8 mouse cellular contexts compared by ENCODE assay signal in the genomic region with DNA sequence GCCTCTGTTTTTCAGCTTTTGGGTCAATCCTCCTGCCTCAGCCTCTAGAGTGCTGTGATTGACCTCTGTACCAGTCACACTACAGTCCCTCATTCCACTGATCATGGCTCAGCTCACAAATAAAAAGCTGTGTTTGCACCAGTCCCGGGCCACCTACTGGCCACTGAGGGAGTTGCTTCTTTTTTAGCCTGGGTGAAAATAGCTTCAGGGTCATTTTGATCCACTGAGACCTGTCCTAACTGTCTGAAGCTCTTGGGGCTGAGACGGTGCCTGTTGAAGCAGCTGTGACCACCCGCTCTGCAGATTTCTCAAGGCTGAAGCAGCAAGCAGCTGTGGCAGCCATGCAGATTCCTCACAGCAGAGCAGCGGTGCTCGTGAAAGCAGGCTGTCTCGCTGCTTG. TPM values are rescaled to one million over a fixed set of nuclear protein-coding genes. Genes with fewer than 3 reads are reported as not detected.
DNase-seq lines count a peak whose midpoint lies in the region; ATAC-seq and TF ChIP-seq lines count a peak whose summit lies in the region.
"Had no signal": no experiment of that assay in that cellular context is flagged by ENCODE, and none has a peak within 500 bp of the region (broad histone marks: within the 10 kb centered on the region; RNA-seq: fewer than 3 reads in every experiment).

No protein-coding gene starts in this region.

- peak; percentile 21 for DNase-seq in right cerebral cortex, postnatal 14 days
- DNase-seq in right cerebral cortex, postnatal 10 days (ENCODE audit: low spot score in 2 of 2): no peak
- peak; percentile 70 for DNase-seq in adrenal gland, postnatal 14 days
- peak; percentile 76 for DNase-seq in embryo, embryonic 10.5 days (ENCODE audit: low spot score)
- peak; percentile 34 to 64 for DNase-seq in heart, postnatal 14 days
- peak; percentile 45 for DNase-seq in liver, adult 2 months (ENCODE audit: extremely low read depth, low read depth, low spot score)

- TF ChIP-seq POLR2A in liver, adult 2 months (IDR thresholded peaks at IDR 0.05; ENCODE audit: extremely low read depth, insufficient read depth, low read length): no peak

- peak; percentile 64; the same call in 1 of the 2 replicates for ATAC-seq in stomach, embryonic 16.5 days (ENCODE audit: insufficient read depth, low FRiP score)

- no peaks in the 10 kb centered on the region for H3K4me1 ChIP-seq in liver, adult 2 months (ENCODE audit: control insufficient read depth, insufficient read depth, low read length)
- peaks cover 3% of the 10 kb centered on the region; the same call in 1 of the 2 replicates for H3K4me1 ChIP-seq in stomach, embryonic 16.5 days (ENCODE audit: control insufficient read depth, insufficient read depth, low read length)

- H3K9me3 ChIP-seq in stomach, embryonic 16.5 days (replicated peaks; ENCODE audit: control insufficient read depth, low read length): no peaks in the 10 kb centered on the region

- intact Hi-C loops in heart, postnatal 14 days (cut with DNase I): no loop called here

- WGBS in liver, adult 2 months: 73% methylated on average over 6 of the region's 6 CpGs
- WGBS in stomach, embryonic 16.5 days: 62% methylated on average over 6 of the region's 6 CpGs

- H3K36me3 ChIP-seq in liver, adult 2 months (ENCODE audit: control insufficient read depth, insufficient read depth, low read length): no peaks in the 10 kb centered on the region
- H3K36me3 ChIP-seq in stomach, embryonic 16.5 days (ENCODE audit: control insufficient read depth, insufficient read depth, low read length): no peaks in the 10 kb centered on the region

- H3K4me2 ChIP-seq in stomach, embryonic 16.5 days (ENCODE audit: low read depth, low read length): no peak overlapping the region

- H3K4me3 ChIP-seq in liver, adult 2 months (ENCODE audit: insufficient read depth, low read depth, low read length): no peak overlapping the region
- H3K4me3 ChIP-seq in stomach, embryonic 16.5 days (replicated peaks; ENCODE audit: low read length): no peak overlapping the region

- H3K79me2 ChIP-seq in liver, adult 2 months (ENCODE audit: control insufficient read depth, insufficient read depth, low read length): peaks cover 12% of the 10 kb centered on the region; the same call in 1 of the 2 replicates

- no peak overlapping the region for H3K27ac ChIP-seq in liver, adult 2 months (replicated peaks; ENCODE audit: insufficient read depth, low read depth, low read length)
- no peak overlapping the region for H3K27ac ChIP-seq in stomach, embryonic 16.5 days (ENCODE audit: low read length)

- H3K9ac ChIP-seq in liver, adult 2 months (ENCODE audit: low read depth, low read length): no peak overlapping the region
- no peak overlapping the region for H3K9ac ChIP-seq in stomach, embryonic 16.5 days (ENCODE audit: low read length)

- TF ChIP-seq CTCF in liver, adult 2 months (IDR thresholded peaks at IDR 0.05; ENCODE audit: low read depth, low read length): peak; percentile 63

- no peaks in the 10 kb centered on the region for H3K27me3 ChIP-seq in liver, adult 2 months (ENCODE audit: control insufficient read depth, insufficient read depth, low read length)
- no peaks in the 10 kb centered on the region for H3K27me3 ChIP-seq in stomach, embryonic 16.5 days (ENCODE audit: control insufficient read depth, insufficient read depth, low read length)

RNA-seq across cellular contexts. Expression of gene Spats2, which starts 14.0 kb away (rescaled TPM):
- 18.5 and 19.9 TPM in 2 replicates for total RNA-seq in adrenal gland, postnatal 14 days (2021)
- 10 to 100 TPM; 11.4 to 12.3 TPM for total RNA-seq in heart, postnatal 14 days (2021)
- total RNA-seq in liver, adult 2 months (2014; rRNA removed): 2.7 and 3.2 TPM in 2 replicates
- polyA plus RNA-seq in liver, adult 2 months (2012; rRNA removed): 2.5 and 2.9 TPM in 2 replicates
- 18.3 and 20.2 TPM in 2 replicates for polyA plus RNA-seq in stomach, embryonic 16.5 days (2015; fragmentation: Nextera tagmentation; extraction: Ambion mirVana)

RNA-seq across cellular contexts. Expression of gene Dnajc22, which starts 46.7 kb away (rescaled TPM):
- total RNA-seq in adrenal gland, postnatal 14 days (2021): 7.1 and 13.9 TPM in 2 replicates
- total RNA-seq in heart, postnatal 14 days (2021): under 1 TPM; 0.27 to 0.45 TPM
- 146 and 151 TPM in 2 replicates for total RNA-seq in liver, adult 2 months (2014; rRNA removed)
- 119 and 120 TPM in 2 replicates for polyA plus RNA-seq in liver, adult 2 months (2012; rRNA removed)
- 14.1 TPM in 2 replicates for polyA plus RNA-seq in stomach, embryonic 16.5 days (2015; fragmentation: Nextera tagmentation; extraction: Ambion mirVana)

RNA-seq across cellular contexts. Expression of gene C1ql4, which starts 52.1 kb away (rescaled TPM):
- not detected in 2 replicates for total RNA-seq in adrenal gland, postnatal 14 days (2021)
- not detected for total RNA-seq in heart, postnatal 14 days (2021)
- not detected in 2 replicates for total RNA-seq in liver, adult 2 months (2014; rRNA removed)
- 0.10 and 0.11 TPM in 2 replicates for polyA plus RNA-seq in liver, adult 2 months (2012; rRNA removed)
- polyA plus RNA-seq in stomach, embryonic 16.5 days (2015; fragmentation: Nextera tagmentation; extraction: Ambion mirVana): not detected in 2 replicates
- polyA plus RNA-seq: large intestine, adult 2 months had no signal

Comparison
In these comparisons a context has a peak if more than half of its experiments do, and no peak if none do; other contexts are left out.
1. DNase-seq: peak in right cerebral cortex, postnatal 14 days (single experiment), adrenal gland, postnatal 14 days (single experiment), embryo, embryonic 10.5 days (single experiment), heart, postnatal 14 days (2 of 2) and liver, adult 2 months (single experiment); none in right cerebral cortex, postnatal 10 days (0 of 2).